Mouse (Mus musculus): ENCODE measurements at regions not wholly inside any gene's neighbourhood (a gene's known extent, or its start where the extent isn't known, plus 50 kb on each side); places are given as distances from the start of the nearest gene placed in this dataset.

DNA sequence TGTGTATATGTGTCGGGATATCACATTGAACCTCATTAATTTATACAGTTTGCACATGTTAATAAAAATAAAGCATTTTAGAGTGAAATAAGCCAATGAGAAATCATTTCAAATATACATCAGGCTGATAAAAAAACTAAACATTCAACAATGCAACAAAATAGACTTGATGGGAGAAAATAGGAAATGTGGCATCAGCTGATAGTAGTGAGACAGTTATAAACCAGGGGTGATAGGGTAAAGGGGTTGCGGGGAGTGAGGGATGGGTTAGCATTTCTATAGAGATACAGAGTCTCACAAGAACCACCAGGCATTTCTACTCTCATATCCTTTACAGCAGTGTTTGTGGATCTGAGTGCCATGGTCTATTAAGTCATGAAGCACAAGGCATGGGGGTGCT lies 108.6 kb upstream of the Mvb12b start:
- peaks cover 10% of the 10 kb centered on the region for H3K9me3 ChIP-seq (replicated peaks; ENCODE audit: low read length)
- no peak overlapping the region for H3K9ac ChIP-seq (ENCODE audit: insufficient read depth, low read depth)
- TF ChIP-seq RCOR1 (conservative IDR thresholded peaks at IDR 0.05; ENCODE audit: low read depth, low read length), result no peak
- TF ChIP-seq MEF2A (IDR thresholded peaks at IDR 0.05; ENCODE audit: borderline replicate concordance, low read depth, low read length), result no peak
- TF ChIP-seq TBP (conservative IDR thresholded peaks at IDR 0.05; ENCODE audit: low read depth, low read length), result no peak
- TF ChIP-seq EP300 (IDR thresholded peaks at IDR 0.05; ENCODE audit: low read length), result no peak
- no peak for TF ChIP-seq SMC3 (IDR thresholded peaks at IDR 0.05; ENCODE audit: low read depth, low read length)
- H3K36me3 ChIP-seq (replicated peaks in 1 of 2; ENCODE audit: control insufficient read depth in 1 of 2, insufficient read depth in 1 of 2, low read length in 1 of 2), result no peaks in the 10 kb centered on the region
- H3K27ac ChIP-seq (ENCODE audit: insufficient read depth, low read depth), result no peak overlapping the region
- peaks cover 5% of the 10 kb centered on the region for H3K27me3 ChIP-seq (replicated peaks)
- no peaks in the 10 kb centered on the region for H3K79me2 ChIP-seq (replicated peaks; ENCODE audit: control insufficient read depth, extremely low read depth, insufficient read depth, poor library complexity, severe bottlenecking)
- no peak for DNase-seq (ENCODE audit: extremely low read depth)
- no peak overlapping the region for H3K4me2 ChIP-seq (ENCODE audit: insufficient read depth, low read depth, poor library complexity, severe bottlenecking)
- no peaks in the 10 kb centered on the region for H3K4me1 ChIP-seq (ENCODE audit: control insufficient read depth in 1 of 2, insufficient read depth in 2 of 2)
- no peak overlapping the region for H3K4me3 ChIP-seq (replicated peaks in 1 of 3; ENCODE audit: low read depth in 2 of 3, low read length in 2 of 3, poor library complexity in 1 of 3)
- in situ Hi-C loops (cut with MboI; ENCODE audit: low pct_ligation_motif_present, low pct_unique_long_range_greater_than_20kb, low sequenced_read_pairs) (no loop called here), dilution Hi-C loops (cut with MboI; ENCODE audit: extremely low pct_ligation_motif_present, extremely low pct_unique_long_range_greater_than_20kb, low sequenced_read_pairs) (no loop called here)

DNA sequence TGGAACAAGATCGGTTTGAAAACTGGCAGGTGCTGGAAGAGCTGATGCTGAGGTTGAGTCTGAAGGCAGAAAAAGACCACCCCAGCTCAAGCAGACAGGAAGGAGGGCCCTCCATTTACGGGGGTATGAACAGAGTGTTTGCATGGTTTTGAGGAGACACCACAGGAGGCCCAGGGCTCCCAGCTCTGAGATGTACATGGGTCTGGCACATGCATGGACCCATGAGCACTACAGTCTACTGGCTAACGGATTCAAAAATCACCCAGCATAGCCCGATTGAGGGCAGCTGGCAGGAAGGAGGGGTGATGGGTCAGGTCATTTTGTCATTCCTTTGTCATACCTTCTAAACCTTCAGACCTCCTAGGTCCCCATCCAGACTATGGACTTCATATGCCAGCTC lies 103.6 kb upstream of the Mvb12b start:
- H3K9ac ChIP-seq (ENCODE audit: insufficient read depth, low read depth), result no peak overlapping the region
- no peaks in the 10 kb centered on the region for H3K79me2 ChIP-seq (replicated peaks; ENCODE audit: control insufficient read depth, extremely low read depth, insufficient read depth, poor library complexity, severe bottlenecking)
- no peak overlapping the region for H3K4me3 ChIP-seq (replicated peaks in 1 of 3; ENCODE audit: low read depth in 2 of 3, low read length in 2 of 3, poor library complexity in 1 of 3)
- H3K27ac ChIP-seq (ENCODE audit: insufficient read depth, low read depth), result no peak overlapping the region
- dilution Hi-C loops (cut with MboI; ENCODE audit: extremely low pct_ligation_motif_present, extremely low pct_unique_long_range_greater_than_20kb, low sequenced_read_pairs), result no loop called here
- H3K36me3 ChIP-seq (replicated peaks in 1 of 2; ENCODE audit: control insufficient read depth in 1 of 2, insufficient read depth in 1 of 2, low read length in 1 of 2), result no peaks in the 10 kb centered on the region
- DNase-seq (ENCODE audit: extremely low read depth), result no peak
- H3K4me1 ChIP-seq (ENCODE audit: control insufficient read depth in 1 of 2, insufficient read depth in 2 of 2), result peaks cover 0 to 5% of the 10 kb centered on the region in 2 experiments; a peak in 1 of 4 replicates
- H3K27me3 ChIP-seq (replicated peaks), result peaks cover 5% of the 10 kb centered on the region
- in situ Hi-C loops (cut with MboI; ENCODE audit: low pct_ligation_motif_present, low pct_unique_long_range_greater_than_20kb, low sequenced_read_pairs), result no loop called here
- H3K9me3 ChIP-seq (replicated peaks; ENCODE audit: low read length), result peaks cover 10% of the 10 kb centered on the region
- no peak for TF ChIP-seq MEF2A (IDR thresholded peaks at IDR 0.05; ENCODE audit: borderline replicate concordance, low read depth, low read length)
- TF ChIP-seq CHD2 (IDR thresholded peaks at IDR 0.05; ENCODE audit: low read length), result no peak
- no peak for TF ChIP-seq ELF1 (IDR thresholded peaks at IDR 0.05; ENCODE audit: low read depth, low read length)
- TF ChIP-seq ETS1 (conservative IDR thresholded peaks at IDR 0.05; ENCODE audit: low read depth, low read length), result no peak
- no peak for TF ChIP-seq RAD21 (IDR thresholded peaks at IDR 0.05; ENCODE audit: low read depth, low read length)
- no peak for TF ChIP-seq SMC3 (IDR thresholded peaks at IDR 0.05; ENCODE audit: low read depth, low read length)
- TF ChIP-seq PAX5 (IDR thresholded peaks at IDR 0.05; ENCODE audit: low read length), result no peak
- TF ChIP-seq ZMIZ1 (IDR thresholded peaks at IDR 0.05; ENCODE audit: low read depth, low read length), result no peak
- no peak overlapping the region for H3K4me2 ChIP-seq (ENCODE audit: insufficient read depth, low read depth, poor library complexity, severe bottlenecking)

DNA sequence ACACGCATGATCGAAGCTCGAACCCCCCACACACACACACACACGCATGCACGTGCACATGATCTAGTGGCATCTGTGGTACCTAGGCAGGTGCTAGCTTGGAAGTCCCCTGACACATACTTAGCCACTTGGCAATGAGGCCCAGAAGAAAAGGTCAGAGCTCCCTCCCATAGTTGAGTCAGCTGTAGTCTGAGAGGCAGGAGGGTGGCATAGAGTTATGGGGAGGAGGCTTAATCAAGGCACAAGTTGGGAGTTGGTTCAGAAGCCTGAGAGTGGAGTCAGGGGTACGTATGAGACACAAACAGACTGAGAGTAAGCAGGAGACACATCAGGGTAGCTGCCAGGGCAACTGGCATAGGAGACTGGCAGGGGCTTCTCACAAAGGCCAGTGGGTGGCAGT lies 103.0 kb upstream of the Mvb12b start:
- in situ Hi-C loops (cut with MboI; ENCODE audit: low pct_ligation_motif_present, low pct_unique_long_range_greater_than_20kb, low sequenced_read_pairs), result no loop called here
- TF ChIP-seq BHLHE40 (IDR thresholded peaks at IDR 0.05; ENCODE audit: low read depth, low read length) (0 out of 2 replicates have a peak, but pooled peaks have one; percentile 10), HCFC1 (IDR thresholded peaks at IDR 0.05; ENCODE audit: low read depth, low read length) (no peak), ZKSCAN1 (IDR thresholded peaks at IDR 0.05; ENCODE audit: borderline replicate concordance, low read depth, low read length) (no peak), ZC3H11A (IDR thresholded peaks at IDR 0.05; ENCODE audit: low read depth, low read length) (no peak)
- H3K27ac ChIP-seq (ENCODE audit: insufficient read depth, low read depth), result no peak overlapping the region
- peaks cover 3% of the 10 kb centered on the region for H3K27me3 ChIP-seq (replicated peaks)
- H3K4me2 ChIP-seq (ENCODE audit: insufficient read depth, low read depth, poor library complexity, severe bottlenecking), result no peak overlapping the region
- H3K9ac ChIP-seq (ENCODE audit: insufficient read depth, low read depth), result no peak overlapping the region
- no peaks in the 10 kb centered on the region for H3K79me2 ChIP-seq (replicated peaks; ENCODE audit: control insufficient read depth, extremely low read depth, insufficient read depth, poor library complexity, severe bottlenecking)
- dilution Hi-C loops (cut with MboI; ENCODE audit: extremely low pct_ligation_motif_present, extremely low pct_unique_long_range_greater_than_20kb, low sequenced_read_pairs), result no loop called here
- H3K4me1 ChIP-seq (ENCODE audit: control insufficient read depth in 1 of 2, insufficient read depth in 2 of 2), result peaks cover 0 to 5% of the 10 kb centered on the region in 2 experiments; a peak in 1 of 4 replicates
- no peak overlapping the region for H3K4me3 ChIP-seq (replicated peaks in 1 of 3; ENCODE audit: low read depth in 2 of 3, low read length in 2 of 3, poor library complexity in 1 of 3)
- H3K9me3 ChIP-seq (replicated peaks; ENCODE audit: low read length), result peaks cover 10% of the 10 kb centered on the region
- no peak for DNase-seq (ENCODE audit: extremely low read depth)
- H3K36me3 ChIP-seq (replicated peaks in 1 of 2; ENCODE audit: control insufficient read depth in 1 of 2, insufficient read depth in 1 of 2, low read length in 1 of 2), result no peaks in the 10 kb centered on the region
